8 mouse cellular contexts compared by ENCODE assay signal in the genomic region with DNA sequence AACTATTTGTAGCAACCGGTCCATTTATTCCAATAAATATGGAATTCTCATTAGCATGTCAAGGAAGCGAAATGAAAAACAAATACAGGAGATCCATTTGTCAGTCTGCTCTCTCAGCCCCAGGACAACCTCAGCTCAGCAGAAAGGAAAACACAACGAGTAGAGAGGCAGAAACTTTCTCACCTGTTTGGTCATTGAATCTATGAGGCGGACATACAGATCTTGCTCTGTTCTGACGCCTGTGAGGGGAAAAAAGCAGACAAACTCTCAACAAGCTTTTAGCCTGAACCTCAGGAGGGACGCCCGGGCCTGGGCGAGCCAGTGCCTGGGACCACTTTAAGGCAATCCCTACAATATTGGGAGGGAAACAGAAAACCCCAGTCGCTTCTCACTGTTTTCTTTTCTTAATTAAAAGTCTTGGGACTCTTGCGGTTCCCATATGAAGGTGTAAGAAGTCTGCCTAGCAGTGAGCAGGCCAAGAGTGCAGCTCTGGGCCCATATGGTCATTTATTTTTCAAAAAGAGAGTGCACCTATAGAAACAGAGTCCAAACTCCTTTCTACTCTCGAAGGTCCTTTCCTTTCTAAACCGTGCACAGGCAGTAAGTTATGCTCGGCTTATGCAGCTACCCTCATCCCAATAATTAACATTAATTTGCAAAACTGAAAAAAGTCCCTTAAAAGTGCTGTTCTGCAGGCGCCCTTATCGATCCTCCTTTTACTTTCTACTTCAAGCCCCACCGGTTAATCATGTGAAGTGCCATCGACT. TPM values are rescaled to one million over a fixed set of nuclear protein-coding genes. Genes with fewer than 3 reads are reported as not detected.
DNase-seq lines count a peak whose midpoint lies in the region; ATAC-seq and TF ChIP-seq lines count a peak whose summit lies in the region.

No protein-coding gene starts in this region.

- no peak overlapping the region for H3K27ac ChIP-seq in heart, embryonic 12.5 days (ENCODE audit: poor library complexity, severe bottlenecking)
- H3K27ac ChIP-seq in embryonic facial prominence, embryonic 11.5 days (replicated peaks; ENCODE audit: low read depth, low read length), result peak overlapping the region; percentile 91
- peak overlapping the region; percentile 96 for H3K27ac ChIP-seq in hindbrain, embryonic 16.5 days (ENCODE audit: low read depth, low read length)
- H3K27ac ChIP-seq in cerebellum, adult 2 months (ENCODE audit: insufficient read depth, low read length), result no peak overlapping the region

- peaks cover 65% of the 10 kb centered on the region for H3K27me3 ChIP-seq in heart, embryonic 12.5 days (replicated peaks)
- peaks cover 30% of the 10 kb centered on the region for H3K27me3 ChIP-seq in embryonic facial prominence, embryonic 11.5 days (ENCODE audit: control insufficient read depth, insufficient read depth, low read length)
- peaks cover 3% of the 10 kb centered on the region; the same call in 1 of the 2 replicates for H3K27me3 ChIP-seq in hindbrain, embryonic 16.5 days (replicated peaks; ENCODE audit: control insufficient read depth, insufficient read depth, low read length)
- H3K27me3 ChIP-seq in myocyte (ENCODE audit: control insufficient read depth, insufficient read depth, insufficient read length), result no peaks in the 10 kb centered on the region
- peaks cover 33% of the 10 kb centered on the region; the same call in 1 of the 2 replicates for H3K27me3 ChIP-seq in cerebellum, adult 2 months (ENCODE audit: control insufficient read depth, insufficient read depth, low read length)

- H3K9me3 ChIP-seq in heart, embryonic 12.5 days (replicated peaks), result no peaks in the 10 kb centered on the region
- H3K9me3 ChIP-seq in embryonic facial prominence, embryonic 11.5 days (replicated peaks; ENCODE audit: control insufficient read depth, low read length), result no peaks in the 10 kb centered on the region
- no peaks in the 10 kb centered on the region for H3K9me3 ChIP-seq in hindbrain, embryonic 16.5 days (ENCODE audit: control insufficient read depth, low read length)

- peak overlapping the region; percentile 66 for H3K4me3 ChIP-seq in heart, embryonic 12.5 days
- peak overlapping the region; percentile 85 for H3K4me3 ChIP-seq in embryonic facial prominence, embryonic 11.5 days (ENCODE audit: low read depth, low read length)
- peak overlapping the region; percentile 66 for H3K4me3 ChIP-seq in hindbrain, embryonic 16.5 days (ENCODE audit: low read length)
- H3K4me3 ChIP-seq in myocyte, result peak overlapping the region; percentile 42
- H3K4me3 ChIP-seq in cerebellum, adult 2 months (replicated peaks; ENCODE audit: insufficient read depth, low read depth, low read length), result no peak overlapping the region

- TF ChIP-seq CTCF in cerebellum, adult 2 months (IDR thresholded peaks at IDR 0.05; ENCODE audit: borderline replicate concordance, insufficient read depth, low read depth, low read length), result no peak

- intact Hi-C loops in heart, postnatal 36 days (cut with DNase I), result loop anchor here (5.0 to 10.0 kb wide), 2 partner anchors 418 to 465 kb away; a partner anchor contains a TSS

- H3K36me3 ChIP-seq in heart, embryonic 12.5 days, result no peaks in the 10 kb centered on the region
- H3K36me3 ChIP-seq in embryonic facial prominence, embryonic 11.5 days (replicated peaks; ENCODE audit: control insufficient read depth, insufficient read depth, low read depth, low read length), result no peaks in the 10 kb centered on the region
- no peaks in the 10 kb centered on the region for H3K36me3 ChIP-seq in hindbrain, embryonic 16.5 days (ENCODE audit: control insufficient read depth, insufficient read depth, low read length)
- H3K36me3 ChIP-seq in myocyte (ENCODE audit: control insufficient read depth, insufficient read depth), result no peaks in the 10 kb centered on the region

- H3K9ac ChIP-seq in heart, embryonic 12.5 days, result peak overlapping the region; percentile 72; the same call in 1 of the 2 replicates
- peak overlapping the region; percentile 95 for H3K9ac ChIP-seq in embryonic facial prominence, embryonic 11.5 days (replicated peaks; ENCODE audit: low read length)
- H3K9ac ChIP-seq in hindbrain, embryonic 16.5 days (ENCODE audit: low read depth, low read length), result peak overlapping the region; percentile 80

- TF ChIP-seq POLR2A in myocyte (IDR thresholded peaks at IDR 0.05; ENCODE audit: insufficient read length, low read depth), result no peak
- TF ChIP-seq POLR2A in cerebellum, adult 2 months (IDR thresholded peaks at IDR 0.05; ENCODE audit: borderline replicate concordance, insufficient read depth, low read length), result no peak

- no peak for ATAC-seq in heart, embryonic 12.5 days (ENCODE audit: insufficient number of reproducible peaks, low FRiP score)
- no peak for ATAC-seq in embryonic facial prominence, embryonic 11.5 days (replicated peaks; ENCODE audit: insufficient number of reproducible peaks, low FRiP score, low TSS enrichment, low read depth)
- ATAC-seq in hindbrain, embryonic 16.5 days, result no peak
- ATAC-seq in cerebellum, adult (ENCODE audit: insufficient number of reproducible peaks, low FRiP score, low TSS enrichment), result no peak
- no peak for ATAC-seq in CD4-positive, CD25-positive, alpha-beta regulatory T cell, adult 4 months

- peaks cover 49% of the 10 kb centered on the region for H3K4me1 ChIP-seq in heart, embryonic 12.5 days (replicated peaks)
- peaks cover 6% of the 10 kb centered on the region; the same call in 1 of the 2 replicates for H3K4me1 ChIP-seq in embryonic facial prominence, embryonic 11.5 days (ENCODE audit: control insufficient read depth, insufficient read depth, low read length)
- H3K4me1 ChIP-seq in hindbrain, embryonic 16.5 days (ENCODE audit: control insufficient read depth, insufficient read depth, low read depth, low read length), result peaks cover 29% of the 10 kb centered on the region
- peaks cover 5% of the 10 kb centered on the region; the same call in 1 of the 2 replicates for H3K4me1 ChIP-seq in cerebellum, adult 2 months (ENCODE audit: control insufficient read depth, insufficient read depth, low read length)

- H3ac ChIP-seq in myocyte (ENCODE audit: control insufficient read depth, insufficient read length), result peak overlapping the region; percentile 96

- no peak for DNase-seq in heart, postnatal 36 days
- DNase-seq in embryonic facial prominence, embryonic 11.5 days (ENCODE audit: low spot score), result peak; percentile 23
- DNase-seq in cerebellum, adult 2 months, result no peak

- peak overlapping the region; percentile 98 for H3K4me2 ChIP-seq in heart, embryonic 12.5 days
- H3K4me2 ChIP-seq in embryonic facial prominence, embryonic 11.5 days (ENCODE audit: low read depth, low read length), result peak overlapping the region; percentile 90
- H3K4me2 ChIP-seq in hindbrain, embryonic 16.5 days (ENCODE audit: low read length), result peak overlapping the region; percentile 83
- peak overlapping the region; percentile 95 for H3K4me2 ChIP-seq in myocyte (ENCODE audit: low read depth)

- 12% methylated on average over 17 of the region's 17 CpGs for WGBS in heart, embryonic 12.5 days
- 1% methylated on average over 17 of the region's 17 CpGs for WGBS in embryonic facial prominence, embryonic 11.5 days
- WGBS in hindbrain, embryonic 16.5 days, result 10% methylated on average over 17 of the region's 17 CpGs
- 21% methylated on average over 17 of the region's 17 CpGs for WGBS in cerebellum, adult 2 months

- peaks cover 18% of the 10 kb centered on the region for H3K79me2 ChIP-seq in myocyte (ENCODE audit: control insufficient read depth, insufficient read depth)

TF ChIP-seq in myocyte, 11 proteins besides CTCF, POLR2A, EP300 and RAD21:
- TF ChIP-seq TCF3 (IDR thresholded peaks at IDR 0.05; ENCODE audit: insufficient read length, low read depth) (no peak), MYOD1 (IDR thresholded peaks at IDR 0.05; ENCODE audit: control insufficient read depth in 1 of 3, insufficient read length in 2 of 3, low read depth in 2 of 3) (no peak), E2F4 (IDR thresholded peaks at IDR 0.05; ENCODE audit: insufficient read depth) (no peak), MYOG (IDR thresholded peaks at IDR 0.05; ENCODE audit: control insufficient read depth in 1 of 3, insufficient read depth in 1 of 3, insufficient read length in 2 of 3, low read depth in 2 of 3) (no peak), TCF12 (IDR thresholded peaks at IDR 0.05; ENCODE audit: insufficient read depth, poor library complexity, severe bottlenecking) (no peak), MAX (IDR thresholded peaks at IDR 0.05; ENCODE audit: low read depth) (no peak), USF1 (IDR thresholded peaks at IDR 0.05; ENCODE audit: low read depth) (no peak), POLR2AphosphoS2 (IDR thresholded peaks at IDR 0.05; ENCODE audit: insufficient read length, low read depth) (no peak), SRF (IDR thresholded peaks at IDR 0.05; ENCODE audit: control insufficient read depth, insufficient read length, low read depth) (no peak), REST (IDR thresholded peaks at IDR 0.05; ENCODE audit: insufficient read depth, insufficient read length) (no peak), CEBPB (IDR thresholded peaks at IDR 0.05; ENCODE audit: insufficient read depth, poor library complexity, severe bottlenecking) (no peak)

RNA-seq across cellular contexts. Expression of a gene that starts 1.9 kb away (rescaled TPM):
- polyA plus RNA-seq in heart, embryonic 12.5 days (2016; fragmentation: Nextera tagmentation; extraction: Ambion mirVana), result 0.61 and 0.65 TPM in 2 replicates
- total RNA-seq in heart, postnatal 36 days (2021), result 1 to 10 TPM; 8.0 to 8.1 TPM
- 7.2 and 7.9 TPM in 2 replicates for polyA plus RNA-seq in embryonic facial prominence, embryonic 11.5 days (2014; fragmentation: Nextera tagmentation; extraction: Ambion mirVana)
- 10.3 and 10.7 TPM in 2 replicates for polyA plus RNA-seq in hindbrain, embryonic 16.5 days (2015; fragmentation: Nextera tagmentation; extraction: Ambion mirVana)
- 1.9 TPM for polyA plus RNA-seq in myocyte (2012; fragmentation: generic; extraction: Trizol)
- 9.1 and 9.4 TPM in 2 replicates for polyA plus RNA-seq in cerebellum, adult 2 months (2012; rRNA removed)
- not detected for polyA plus RNA-seq in CD4-positive, CD25-positive, alpha-beta regulatory T cell, adult 4 months (2017; shearing (Covaris generic))

Comparison
In these comparisons a context has a peak if more than half of its experiments do, and no peak if none do; other contexts are left out.
1. H3K27ac ChIP-seq: peak in embryonic facial prominence, embryonic 11.5 days (single experiment) and hindbrain, embryonic 16.5 days (single experiment); none in heart, embryonic 12.5 days (single experiment) and cerebellum, adult 2 months (single experiment).
2. Peak in every context shown above with its lines, with median percentiles within 50 percentile points of each other: H3K4me2 ChIP-seq and H3K9ac ChIP-seq.